Mouse (Mus musculus): ENCODE data around the gene Pdp2. TPM values are rescaled to one million over a fixed set of nuclear protein-coding genes. Genes with fewer than 3 reads are reported as not detected.

Gene Pdp2
- polyA plus RNA-seq (2012; rRNA removed): 6.6 and 7.2 TPM in 2 replicates

DNA sequence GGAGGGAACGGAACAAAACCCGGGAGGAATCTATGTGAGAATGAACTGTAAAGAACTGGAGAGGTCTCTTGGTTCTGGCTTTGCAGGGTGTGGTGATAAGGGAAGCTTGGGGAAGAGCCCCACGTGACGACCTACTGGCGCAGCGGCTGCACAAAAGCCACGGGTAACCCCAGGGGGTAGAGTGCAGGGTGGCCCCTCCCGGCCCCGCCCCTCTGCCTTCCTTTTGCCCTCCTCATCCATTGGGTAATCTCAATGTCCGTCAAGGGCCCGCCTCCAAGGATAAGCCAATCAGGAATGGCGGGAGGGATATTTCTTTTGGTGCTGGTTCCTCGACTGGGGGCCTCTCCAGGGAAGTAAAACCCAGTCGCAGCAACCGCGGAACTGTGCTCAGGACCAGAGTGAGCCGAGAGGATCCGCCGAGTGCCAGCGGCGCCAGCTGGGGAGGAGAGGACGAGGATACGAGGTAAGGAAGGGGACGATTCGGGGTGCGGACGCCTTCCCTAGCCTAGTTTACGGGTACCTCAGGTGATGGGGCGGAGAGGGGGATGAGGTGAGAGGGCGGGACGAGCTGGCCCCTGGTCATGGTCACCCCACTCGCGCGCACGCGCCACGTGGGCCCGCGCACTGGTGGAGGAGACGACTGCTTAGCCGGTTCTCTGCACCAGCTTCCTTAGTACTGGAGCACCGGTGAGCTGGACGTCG is at the start of gene Pdp2:
Pdp2 (plus strand) TSS at position 319 of the 702 bp plus-strand sequence.

DNA sequence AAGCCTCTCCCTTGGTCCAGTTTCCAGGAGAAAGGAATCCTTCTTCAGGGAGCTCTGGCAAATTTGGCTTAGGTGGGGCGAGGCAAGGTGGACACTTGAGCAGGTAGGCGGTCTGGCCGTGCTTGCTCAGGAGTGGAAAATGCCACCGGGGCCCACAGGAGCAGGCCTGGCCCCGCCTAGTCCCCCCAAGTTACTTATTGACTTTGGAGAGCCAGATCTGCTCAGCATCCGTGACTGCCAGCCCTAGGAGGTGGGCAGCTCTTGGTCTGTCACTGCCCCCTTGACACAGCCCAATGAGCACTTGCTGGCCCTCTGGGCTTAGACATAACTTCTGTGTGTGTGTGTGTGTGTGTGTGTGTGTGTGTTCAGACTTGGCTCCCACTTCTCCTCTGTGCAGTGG is 32.9 kb downstream of the Pdp2 start, which contains the start of gene Cdh16:
Cdh16 (minus strand) TSS at position 236 of the 400 bp plus-strand sequence.

DNA sequence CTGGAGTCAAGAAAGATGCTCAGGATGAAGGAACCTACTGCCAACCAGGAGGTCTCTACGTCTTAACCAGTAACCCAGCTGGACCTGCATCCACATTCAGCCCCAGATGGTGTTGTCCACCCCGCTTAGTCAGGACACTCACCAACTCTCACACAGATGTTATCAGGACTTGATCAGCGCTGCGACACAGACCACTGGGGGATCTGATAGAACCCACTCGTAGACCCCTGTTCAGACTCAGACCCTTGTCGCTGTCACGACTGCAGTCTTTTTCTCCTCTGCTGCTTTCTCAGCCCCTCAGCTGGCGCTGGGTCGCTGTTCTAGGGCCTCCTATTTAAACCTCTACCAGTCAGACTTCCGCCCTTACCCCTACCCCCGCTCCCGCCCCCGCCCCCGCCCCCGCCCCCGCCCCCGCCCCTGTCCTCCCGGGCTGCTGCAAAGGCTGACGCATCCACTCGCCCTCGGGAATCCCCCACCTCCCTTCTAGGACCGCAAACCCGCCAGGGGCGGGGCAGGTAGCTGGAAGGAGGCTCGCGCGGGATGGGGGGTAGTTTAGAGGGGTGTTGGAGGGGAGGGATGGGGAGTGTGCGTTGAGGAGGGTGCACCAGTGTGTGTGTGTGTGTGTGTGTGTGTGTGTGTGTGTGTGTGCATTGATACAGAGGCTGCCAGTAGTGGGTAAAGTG is 39.9 kb downstream of the Pdp2 start, which contains the start of gene Rrad:
Rrad (minus strand) TSS at position 347 of the 683 bp plus-strand sequence.

DNA sequence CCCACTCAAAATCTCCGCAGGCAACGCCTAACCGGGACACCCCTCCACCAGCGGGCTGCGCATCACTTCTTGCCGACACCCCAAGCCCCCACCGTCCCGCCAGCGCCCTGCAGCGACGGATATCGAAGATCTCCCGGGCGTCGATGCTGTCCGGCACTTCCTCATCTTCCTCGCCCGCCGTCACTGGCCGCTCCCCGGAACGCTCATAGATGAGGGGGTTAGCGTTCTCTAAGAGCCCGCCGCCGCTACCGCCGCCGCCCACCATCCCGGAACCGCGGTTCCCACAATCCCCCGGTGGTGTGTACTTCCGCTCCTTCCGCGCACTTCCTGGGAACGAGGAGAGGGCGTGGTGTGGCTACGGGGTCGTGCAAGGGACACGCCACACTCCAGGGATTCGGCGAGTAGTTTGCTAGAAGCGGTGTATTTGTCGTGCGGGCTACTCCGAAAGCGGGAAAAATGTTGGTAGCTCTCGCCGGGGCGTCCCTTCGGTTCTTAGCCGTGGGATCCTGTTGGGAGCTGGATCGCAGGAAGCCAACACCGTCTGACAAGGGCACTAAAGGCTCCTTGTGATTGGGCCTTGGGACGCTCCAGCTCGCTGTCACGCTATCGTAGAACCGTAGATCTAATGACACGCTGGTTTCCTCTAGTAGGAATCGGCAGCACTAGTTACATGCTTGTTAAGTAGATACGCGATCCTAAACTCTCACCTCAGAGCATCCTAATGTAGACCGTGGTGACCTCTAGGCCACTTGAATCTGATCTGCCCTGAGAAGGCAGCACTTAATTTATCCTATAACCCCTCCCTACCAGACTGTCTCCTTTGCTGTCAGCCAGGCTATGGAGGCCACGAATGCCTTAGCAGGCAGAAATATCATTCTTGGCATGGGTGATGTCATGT is 50.4 kb downstream of the Pdp2 start, which contains the start of gene Ciao2b:
Ciao2b (minus strand) TSS at position 540 of the 898 bp plus-strand sequence.

Other genes starting within 250 kb of the Pdp2 start
- 17.2 and 17.3 TPM in 2 replicates for gene Cmtm4, start 195.6 kb upstream of the Pdp2 start, polyA plus RNA-seq (2012; rRNA removed)
- gene Dync1li2, start 148.4 kb upstream of the Pdp2 start, polyA plus RNA-seq (2012; rRNA removed): 106 and 111 TPM in 2 replicates
- gene Terb1, start 81.5 kb upstream of the Pdp2 start, polyA plus RNA-seq (2012; rRNA removed): 0.30 and 0.37 TPM in 2 replicates
- gene Nae1, start 56.8 kb upstream of the Pdp2 start, polyA plus RNA-seq (2012; rRNA removed): 94.2 and 94.3 TPM in 2 replicates
- gene Car7, start 56.8 kb upstream of the Pdp2 start, polyA plus RNA-seq (2012; rRNA removed): 1.2 and 1.4 TPM in 2 replicates
- gene Cdh16, start 32.9 kb downstream of the Pdp2 start, polyA plus RNA-seq (2012; rRNA removed): not detected in 2 replicates
- gene Rrad, start 39.9 kb downstream of the Pdp2 start, polyA plus RNA-seq (2012; rRNA removed): 2.3 and 5.8 TPM in 2 replicates
- gene Ciao2b, start 50.5 kb downstream of the Pdp2 start, polyA plus RNA-seq (2012; rRNA removed): 88.1 and 94.9 TPM in 2 replicates
- not detected in 2 replicates for gene Ces2a, start 142.6 kb downstream of the Pdp2 start, polyA plus RNA-seq (2012; rRNA removed)
- gene Ces2b, start 240.1 kb downstream of the Pdp2 start, polyA plus RNA-seq (2012; rRNA removed): 0.25 and 0.34 TPM in 2 replicates

Data from central nervous system, embryonic 14 days (tissue).